Mouse (Mus musculus): ENCODE data around the gene Otud7a. TPM values are rescaled to one million over a fixed set of nuclear protein-coding genes. Genes with fewer than 3 reads are reported as not detected.

Otud7a gene
- total RNA-seq, 1 experiment from 2014 or later: not detected

GRCm38 (mm10) chr7:63798446-63798845 lies 353.9 kb downstream of the Otud7a start:
- ATAC-seq (replicated peaks in 1 of 2; ENCODE audit: insufficient read depth in 1 of 2, low FRiP score in 2 of 2, low TSS enrichment in 1 of 2, low read depth in 1 of 2, poor library complexity in 2 of 2, severe bottlenecking in 2 of 2): no peak

GRCm38 (mm10) chr7:63799304-63799703 lies 354.8 kb downstream of the Otud7a start:
- ATAC-seq (replicated peaks in 1 of 2; ENCODE audit: insufficient read depth in 1 of 2, low FRiP score in 2 of 2, low TSS enrichment in 1 of 2, low read depth in 1 of 2, poor library complexity in 2 of 2, severe bottlenecking in 2 of 2): no peak

- ATAC-seq (replicated peaks in 1 of 2; ENCODE audit: insufficient read depth in 1 of 2, low FRiP score in 2 of 2, low TSS enrichment in 1 of 2, low read depth in 1 of 2, poor library complexity in 2 of 2, severe bottlenecking in 2 of 2): no peak
Observed at GRCm38 (mm10) chr7:63802751-63803150, 358.2 kb downstream of the Otud7a start.

Other genes starting within 250 kb of the Otud7a start
- gene Chrna7, start 232.2 kb upstream of the Otud7a start, total RNA-seq (2017): 0.13 and 0.55 TPM in 2 replicates